Mouse (Mus musculus): ENCODE measurements around the gene Crx. TPM values are rescaled to one million over a fixed set of nuclear protein-coding genes. Genes with fewer than 3 reads are reported as not detected.

Crx gene
- polyA plus RNA-seq, 1 experiment from 2014 or later, result 0.09 TPM

DNA sequence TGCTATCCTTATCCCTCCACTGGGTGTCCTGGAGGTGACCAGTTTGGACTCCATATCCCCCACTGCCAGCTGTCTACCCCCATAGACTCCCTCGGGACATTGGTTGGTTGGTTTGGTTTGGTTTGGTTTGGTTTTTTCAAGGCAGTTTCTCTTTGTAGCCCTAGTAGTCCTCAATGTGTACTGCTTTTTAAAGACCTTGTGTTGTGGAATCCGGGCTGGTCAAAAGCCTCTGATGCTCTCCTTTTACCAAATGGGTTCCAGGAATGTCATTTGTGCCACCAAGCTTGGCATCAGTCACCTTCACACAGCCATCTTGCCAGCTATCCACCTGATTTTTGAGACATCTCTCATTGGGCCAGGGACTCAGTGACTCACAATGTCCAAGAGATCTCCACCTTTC lies 35.0 kb upstream of the Crx start:
- DNase-seq (ENCODE audit: low spot score), result no peak
- ATAC-seq, result no peak
- Histone ChIP-seq H3K4me2 (ENCODE audit: low read length) (no peak overlapping the region), H3K4me1 (ENCODE audit: control insufficient read depth, insufficient read depth, low read length) (no peaks in the 10 kb centered on the region), H3K36me3 (ENCODE audit: control insufficient read depth, insufficient read depth, low read length) (peaks cover 23% of the 10 kb centered on the region), H3K9ac (ENCODE audit: low read length) (no peak overlapping the region), H3K4me3 (ENCODE audit: low read depth, low read length) (no peak overlapping the region), H3K9me3 (replicated peaks; ENCODE audit: control insufficient read depth, low read length) (no peaks in the 10 kb centered on the region), H3K27me3 (replicated peaks; ENCODE audit: control insufficient read depth, insufficient read depth, low read length) (no peaks in the 10 kb centered on the region), H3K27ac (ENCODE audit: low read depth, low read length) (no peak overlapping the region)
- WGBS, result 90% methylated on average over 2 of the region's 2 CpGs

DNA sequence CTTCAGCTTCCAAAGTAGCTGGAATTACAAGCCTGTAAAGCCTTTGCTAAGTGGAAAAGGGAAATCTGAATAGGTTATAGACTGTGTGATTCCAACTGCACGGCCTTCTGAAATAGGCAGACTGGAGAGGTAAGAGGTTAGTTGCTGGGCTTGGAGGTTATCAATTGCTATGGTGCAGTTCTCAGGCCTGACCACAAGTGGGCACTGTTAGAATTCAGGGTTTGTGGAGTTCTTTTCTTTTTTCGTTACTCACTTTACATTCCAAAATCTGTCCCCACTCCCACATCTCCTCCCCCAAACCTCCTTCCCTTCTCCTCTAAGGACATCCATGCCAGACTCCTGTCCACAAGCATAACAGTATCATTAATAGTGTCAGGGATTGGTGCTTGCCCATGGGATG lies 34.5 kb upstream of the Crx start:
- WGBS, result 41% methylated on average over 2 of the region's 2 CpGs
- H3K4me1 ChIP-seq (ENCODE audit: control insufficient read depth, insufficient read depth, low read length), result no peaks in the 10 kb centered on the region
- ATAC-seq (no peak), DNase-seq (ENCODE audit: low spot score) (peak; percentile 34)
- no peaks in the 10 kb centered on the region for H3K9me3 ChIP-seq (replicated peaks; ENCODE audit: control insufficient read depth, low read length)
- H3K9ac ChIP-seq (ENCODE audit: low read length), result no peak overlapping the region
- H3K27me3 ChIP-seq (replicated peaks; ENCODE audit: control insufficient read depth, insufficient read depth, low read length), result no peaks in the 10 kb centered on the region
- peaks cover 18% of the 10 kb centered on the region for H3K36me3 ChIP-seq (ENCODE audit: control insufficient read depth, insufficient read depth, low read length)
- no peak overlapping the region for H3K4me2 ChIP-seq (ENCODE audit: low read length)
- no peak overlapping the region for H3K27ac ChIP-seq (ENCODE audit: low read depth, low read length)
- no peak overlapping the region for H3K4me3 ChIP-seq (ENCODE audit: low read depth, low read length)

DNA sequence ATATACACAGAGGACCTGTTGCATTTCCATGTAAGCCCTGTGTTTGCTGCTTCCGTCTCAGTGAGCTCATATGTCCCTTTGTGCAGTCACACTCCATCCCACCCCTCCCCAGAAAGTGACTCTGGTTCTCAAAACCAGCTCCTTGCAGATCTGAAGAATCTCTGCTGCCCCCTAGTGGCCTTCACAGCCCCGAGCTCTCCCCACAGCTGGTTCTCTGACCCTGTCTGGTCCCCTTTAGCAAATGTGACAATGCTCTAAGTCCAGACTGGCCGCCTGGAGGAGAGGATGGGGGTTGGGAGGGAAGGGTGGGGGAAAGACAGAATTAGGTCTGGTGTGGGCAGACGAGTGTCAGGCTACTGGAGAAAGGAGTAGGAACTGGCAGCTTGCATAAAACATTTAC lies 32.4 kb upstream of the Crx start:
- H3K4me2 ChIP-seq (ENCODE audit: low read length), result no peak overlapping the region
- peaks cover 5% of the 10 kb centered on the region for H3K36me3 ChIP-seq (ENCODE audit: control insufficient read depth, insufficient read depth, low read length)
- no peak overlapping the region for H3K4me3 ChIP-seq (ENCODE audit: low read depth, low read length)
- DNase-seq (ENCODE audit: low spot score) (peak; percentile 87), ATAC-seq (peak; percentile 62)
- no peaks in the 10 kb centered on the region for H3K4me1 ChIP-seq (ENCODE audit: control insufficient read depth, insufficient read depth, low read length)
- H3K27ac ChIP-seq (ENCODE audit: low read depth, low read length), result no peak overlapping the region
- WGBS, result 0% methylated on average over 4 of the region's 4 CpGs
- no peak overlapping the region for H3K9ac ChIP-seq (ENCODE audit: low read length)
- no peaks in the 10 kb centered on the region for H3K27me3 ChIP-seq (replicated peaks; ENCODE audit: control insufficient read depth, insufficient read depth, low read length)
- no peaks in the 10 kb centered on the region for H3K9me3 ChIP-seq (replicated peaks; ENCODE audit: control insufficient read depth, low read length)

DNA sequence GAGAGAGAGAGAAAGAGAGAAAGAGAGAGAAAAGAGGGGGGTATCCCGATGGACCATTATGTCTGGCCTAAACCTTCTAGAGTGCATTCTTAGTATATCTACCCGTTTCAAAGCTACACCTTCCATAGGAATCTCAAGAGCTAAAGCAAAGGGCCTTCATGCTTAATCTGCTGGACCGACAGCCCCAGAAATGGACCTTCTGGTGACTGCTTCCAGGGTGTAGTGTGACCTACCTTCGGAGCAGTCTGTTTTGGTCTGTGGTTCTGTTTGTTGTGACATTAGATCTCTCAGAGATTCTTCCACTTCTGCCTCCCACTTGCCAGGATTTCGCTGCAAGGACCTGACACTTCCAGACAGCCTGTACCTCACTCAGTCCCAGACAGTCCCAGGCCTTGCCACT lies 30.8 kb upstream of the Crx start:
- ATAC-seq (no peak), DNase-seq (ENCODE audit: low spot score) (no peak)
- no peaks in the 10 kb centered on the region for H3K4me1 ChIP-seq (ENCODE audit: control insufficient read depth, insufficient read depth, low read length)

DNA sequence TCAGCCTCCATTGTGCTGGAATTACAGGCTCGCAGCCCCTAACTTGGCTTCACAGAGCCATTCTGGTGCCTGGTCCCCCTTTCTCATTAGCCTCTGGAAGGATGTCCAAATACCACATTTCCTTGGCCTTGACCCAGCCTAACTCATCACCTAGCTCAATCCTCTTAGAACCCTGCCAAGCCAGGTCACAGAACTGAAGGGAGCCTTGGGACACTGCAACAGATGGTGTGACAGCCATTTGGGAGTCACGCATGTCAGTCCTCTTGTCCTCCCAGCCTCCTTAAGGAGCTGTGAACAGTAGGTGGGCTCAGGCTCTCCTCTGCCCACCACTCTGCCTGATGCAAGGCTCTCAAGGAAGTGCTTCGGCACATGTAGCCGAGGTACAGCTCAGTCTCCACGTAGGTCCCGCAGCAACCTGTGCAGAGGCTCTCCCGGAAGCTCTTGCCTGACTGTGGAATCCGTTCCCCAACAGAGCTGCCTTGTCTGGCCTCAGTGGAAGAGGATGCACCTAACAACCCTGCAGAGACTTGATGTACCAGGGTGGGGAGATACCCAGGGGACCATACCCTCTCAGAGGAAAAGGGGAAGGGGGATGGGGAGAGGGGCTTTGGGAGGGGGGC lies 28.3 kb upstream of the Crx start:
- H3K4me2 ChIP-seq (ENCODE audit: low read length), result no peak overlapping the region
- WGBS, result 84% methylated on average over 8 of the region's 8 CpGs
- no peak for ATAC-seq

More for the DNA sequence above, 30.8 kb upstream of the Crx start:
- Histone ChIP-seq H3K27me3 (replicated peaks; ENCODE audit: control insufficient read depth, insufficient read depth, low read length) (no peaks in the 10 kb centered on the region), H3K4me3 (ENCODE audit: low read depth, low read length) (no peak overlapping the region), H3K36me3 (ENCODE audit: control insufficient read depth, insufficient read depth, low read length) (no peaks in the 10 kb centered on the region), H3K9ac (ENCODE audit: low read length) (no peak overlapping the region), H3K9me3 (replicated peaks; ENCODE audit: control insufficient read depth, low read length) (no peaks in the 10 kb centered on the region), H3K4me2 (ENCODE audit: low read length) (no peak overlapping the region), H3K27ac (ENCODE audit: low read depth, low read length) (no peak overlapping the region)
- 89% methylated on average over 5 of the region's 5 CpGs for WGBS

DNA sequence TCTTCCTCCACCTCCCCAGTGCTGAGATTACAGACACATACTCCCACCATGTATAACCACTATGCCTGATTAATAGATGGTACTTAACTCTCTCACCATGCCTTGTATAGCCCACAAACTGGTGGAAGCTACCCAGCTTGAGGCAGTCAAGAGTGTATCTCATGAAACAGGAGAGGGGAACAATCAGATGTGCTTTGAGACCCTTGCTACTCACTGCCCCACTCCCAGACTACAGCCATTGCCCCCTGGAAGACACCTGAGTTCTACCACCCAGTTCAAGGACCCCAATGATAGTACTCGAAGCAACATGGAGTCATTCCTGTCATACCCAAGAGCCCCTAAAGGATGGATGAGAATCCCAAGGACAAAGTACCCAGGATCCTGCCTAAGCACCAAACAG lies 26.8 kb upstream of the Crx start:
- Histone ChIP-seq H3K27ac (ENCODE audit: low read depth, low read length) (no peak overlapping the region), H3K4me3 (ENCODE audit: low read depth, low read length) (no peak overlapping the region), H3K4me2 (ENCODE audit: low read length) (no peak overlapping the region), H3K4me1 (ENCODE audit: control insufficient read depth, insufficient read depth, low read length) (no peaks in the 10 kb centered on the region), H3K36me3 (ENCODE audit: control insufficient read depth, insufficient read depth, low read length) (no peaks in the 10 kb centered on the region), H3K27me3 (replicated peaks; ENCODE audit: control insufficient read depth, insufficient read depth, low read length) (no peaks in the 10 kb centered on the region), H3K9ac (ENCODE audit: low read length) (no peak overlapping the region), H3K9me3 (replicated peaks; ENCODE audit: control insufficient read depth, low read length) (no peaks in the 10 kb centered on the region)
- no peak for ATAC-seq
- DNase-seq (ENCODE audit: low spot score), result no peak
- WGBS, result 85% methylated on average over 1 of the region's 1 CpGs

More for the DNA sequence above, 28.3 kb upstream of the Crx start:
- DNase-seq (ENCODE audit: low spot score), result no peak
- H3K9ac ChIP-seq (ENCODE audit: low read length), result no peak overlapping the region
- no peaks in the 10 kb centered on the region for H3K36me3 ChIP-seq (ENCODE audit: control insufficient read depth, insufficient read depth, low read length)
- H3K27me3 ChIP-seq (replicated peaks; ENCODE audit: control insufficient read depth, insufficient read depth, low read length), result no peaks in the 10 kb centered on the region
- H3K9me3 ChIP-seq (replicated peaks; ENCODE audit: control insufficient read depth, low read length), result no peaks in the 10 kb centered on the region
- H3K27ac ChIP-seq (ENCODE audit: low read depth, low read length), result no peak overlapping the region
- no peak overlapping the region for H3K4me3 ChIP-seq (ENCODE audit: low read depth, low read length)
- H3K4me1 ChIP-seq (ENCODE audit: control insufficient read depth, insufficient read depth, low read length), result no peaks in the 10 kb centered on the region

DNA sequence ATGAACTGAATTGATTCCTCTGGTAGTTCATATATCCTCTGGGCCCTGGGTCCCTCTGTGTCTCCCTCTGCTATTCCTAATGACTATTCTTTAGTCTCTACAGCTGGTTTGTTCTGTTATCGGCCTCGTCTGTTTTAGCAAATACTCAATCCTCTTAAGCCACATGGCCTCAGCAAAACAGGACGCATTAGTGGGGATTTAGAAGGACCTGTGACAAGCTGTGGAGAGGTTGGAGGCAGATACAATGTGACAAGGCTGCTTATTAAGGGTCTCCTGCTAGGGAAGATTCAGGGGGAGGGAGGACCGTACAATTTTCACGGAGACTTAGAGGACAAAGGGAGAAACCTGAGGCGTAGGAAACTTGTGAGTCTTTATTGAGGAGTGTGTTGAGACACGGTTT lies 26.1 kb upstream of the Crx start:
- no peaks in the 10 kb centered on the region for H3K36me3 ChIP-seq (ENCODE audit: control insufficient read depth, insufficient read depth, low read length)
- H3K9me3 ChIP-seq (replicated peaks; ENCODE audit: control insufficient read depth, low read length), result no peaks in the 10 kb centered on the region
- DNase-seq (ENCODE audit: low spot score), result no peak
- H3K4me3 ChIP-seq (ENCODE audit: low read depth, low read length), result no peak overlapping the region
- no peak for ATAC-seq
- H3K9ac ChIP-seq (ENCODE audit: low read length), result no peak overlapping the region
- H3K4me1 ChIP-seq (ENCODE audit: control insufficient read depth, insufficient read depth, low read length), result no peaks in the 10 kb centered on the region
- H3K27me3 ChIP-seq (replicated peaks; ENCODE audit: control insufficient read depth, insufficient read depth, low read length), result no peaks in the 10 kb centered on the region
- no peak overlapping the region for H3K27ac ChIP-seq (ENCODE audit: low read depth, low read length)
- H3K4me2 ChIP-seq (ENCODE audit: low read length), result no peak overlapping the region
- 47% methylated on average over 7 of the region's 7 CpGs for WGBS

DNA sequence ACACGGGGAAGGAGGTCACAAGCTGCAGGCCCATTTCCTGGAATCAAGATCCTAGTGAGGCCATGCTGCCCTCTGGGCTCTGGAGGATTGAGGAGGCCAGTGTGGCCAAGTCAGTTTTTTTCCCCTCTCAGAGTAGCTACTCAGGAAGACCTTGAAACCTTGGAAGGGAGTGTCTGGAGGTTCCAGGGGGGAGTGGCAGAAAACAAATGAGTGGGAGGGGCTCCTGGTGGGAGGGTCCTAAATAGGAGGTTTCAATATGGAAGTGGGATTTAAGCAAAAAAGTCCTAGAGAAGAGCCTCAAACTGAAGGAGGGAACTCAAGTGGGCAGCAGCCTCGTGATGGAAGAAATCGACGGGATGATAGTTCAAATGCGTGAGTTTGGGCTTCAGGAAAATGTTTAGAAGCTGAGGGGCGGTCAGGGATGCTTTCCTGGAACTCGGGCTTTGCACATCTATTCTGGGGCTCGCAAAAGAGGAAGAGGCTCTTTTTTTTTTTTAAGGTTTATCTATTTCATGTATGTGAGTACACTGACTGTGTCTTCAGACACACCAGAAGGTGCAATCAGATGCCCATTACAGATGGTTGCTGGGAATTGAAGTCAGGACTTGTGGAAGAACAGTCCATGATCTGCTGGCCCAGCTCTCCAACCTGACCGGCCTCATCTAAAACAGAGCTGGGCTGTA lies 21.7 kb upstream of the Crx start:
- 77% methylated on average over 9 of the region's 9 CpGs for WGBS
- Histone ChIP-seq H3K4me1 (ENCODE audit: control insufficient read depth, insufficient read depth, low read length) (no peaks in the 10 kb centered on the region), H3K9me3 (replicated peaks; ENCODE audit: control insufficient read depth, low read length) (no peaks in the 10 kb centered on the region), H3K36me3 (ENCODE audit: control insufficient read depth, insufficient read depth, low read length) (no peaks in the 10 kb centered on the region), H3K27me3 (replicated peaks; ENCODE audit: control insufficient read depth, insufficient read depth, low read length) (no peaks in the 10 kb centered on the region), H3K27ac (ENCODE audit: low read depth, low read length) (no peak overlapping the region), H3K4me2 (ENCODE audit: low read length) (no peak overlapping the region), H3K9ac (ENCODE audit: low read length) (no peak overlapping the region), H3K4me3 (ENCODE audit: low read depth, low read length) (no peak overlapping the region)
- no peak for DNase-seq (ENCODE audit: low spot score)
- ATAC-seq, result no peak

DNA sequence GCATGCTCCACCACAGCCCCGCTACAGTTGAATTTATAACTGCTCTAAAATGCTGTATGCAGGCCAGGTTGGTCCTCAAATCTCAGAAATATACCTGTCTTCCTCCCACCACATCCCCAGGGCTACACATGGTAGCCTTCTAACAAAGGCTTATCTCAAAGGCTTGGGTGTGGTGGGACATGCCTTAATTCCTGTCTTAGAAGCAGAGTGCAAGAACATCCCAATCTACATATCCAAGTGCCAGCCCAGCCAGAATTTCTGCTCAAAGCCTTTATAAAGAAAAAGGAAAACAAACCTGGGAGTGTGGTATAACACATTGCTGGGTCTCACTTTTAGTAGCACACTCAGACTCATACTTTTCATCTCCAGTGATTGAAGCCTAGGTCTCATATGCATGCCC lies 14.5 kb upstream of the Crx start:
- Histone ChIP-seq H3K36me3 (ENCODE audit: control insufficient read depth, insufficient read depth, low read length) (no peaks in the 10 kb centered on the region), H3K27me3 (replicated peaks; ENCODE audit: control insufficient read depth, insufficient read depth, low read length) (no peaks in the 10 kb centered on the region), H3K4me2 (ENCODE audit: low read length) (no peak overlapping the region), H3K9ac (ENCODE audit: low read length) (no peak overlapping the region), H3K4me1 (ENCODE audit: control insufficient read depth, insufficient read depth, low read length) (no peaks in the 10 kb centered on the region), H3K9me3 (replicated peaks; ENCODE audit: control insufficient read depth, low read length) (no peaks in the 10 kb centered on the region), H3K4me3 (ENCODE audit: low read depth, low read length) (no peak overlapping the region), H3K27ac (ENCODE audit: low read depth, low read length) (no peak overlapping the region)
- ATAC-seq (no peak), DNase-seq (ENCODE audit: low spot score) (no peak)
- WGBS, result 90% methylated on average over 1 of the region's 1 CpGs

Measured in forebrain, embryonic 14.5 days (tissue).